Mouse (Mus musculus) forebrain, embryonic 13.5 days (tissue): ENCODE measurements around the gene Dbx1. TPM values are rescaled to one million over a fixed set of nuclear protein-coding genes. Genes with fewer than 3 reads are reported as not detected.

ENCODE experiments used
- ATAC-seq: fragments of 200-750 bp; cut with Nextera tagmentation; 2 replicates; pipeline ENCODE4 v1.8.0; 2017
- H3K27ac ChIP-seq: fragments of 300-500 bp; sonication (generic); 2 replicates; pipeline ENCODE4 v1.5.1; 2015; ENCODE audit warnings: inconsistent platforms, mild to moderate bottlenecking, moderate library complexity
- H3K27me3 ChIP-seq: fragments of 300-500 bp; sonication (generic); 2 replicates; pipeline ENCODE4 v1.6.1; 2015; ENCODE audit warnings: mild to moderate bottlenecking, inconsistent platforms
- H3K36me3 ChIP-seq: fragments of 300-500 bp; sonication (generic); 2 replicates; pipeline ENCODE4 v1.6.1; 2015; ENCODE audit warnings: mild to moderate bottlenecking, inconsistent platforms; ENCODE audit not compliant: poor library complexity, severe bottlenecking
- H3K4me1 ChIP-seq: fragments of 300-500 bp; sonication (generic); 2 replicates; pipeline ENCODE4 v1.6.1; 2015; ENCODE audit warnings: inconsistent platforms
- H3K4me2 ChIP-seq: fragments of 300-500 bp; sonication (generic); 2 replicates; pipeline ENCODE4 v1.6.1; 2015; ENCODE audit warnings: inconsistent platforms, mild to moderate bottlenecking, moderate library complexity
- H3K4me3 ChIP-seq: fragments of 300-500 bp; sonication (generic); 2 replicates; pipeline ENCODE4 v1.5.1; 2015; ENCODE audit warnings: mild to moderate bottlenecking, inconsistent platforms
- H3K9ac ChIP-seq: fragments of 300-500 bp; sonication (generic); 2 replicates; pipeline ENCODE4 v1.6.1; 2015; ENCODE audit warnings: mild to moderate bottlenecking, inconsistent platforms
- H3K9me3 ChIP-seq: fragments of 300-500 bp; sonication (generic); replicated peaks from 2 replicates; pipeline ENCODE4 v1.6.1; 2016; ENCODE audit warnings: inconsistent platforms
- WGBS: fragments of 180-500 bp; shearing (Covaris S2); methylation state at CpG from one replicate; pipeline ENCODE4 v1.1.7; 2015; 5-methylcytosine and 5-hydroxymethylcytosine counted together
- polyA plus RNA-seq: library from polyadenylated mRNA; unstranded; fragments of >200 nt; fragmentation: Nextera tagmentation; extraction: Ambion mirVana; gene quantifications from 2 replicates; pipeline ENCODE4 v1.2.1, GENCODE M21; 2015

The Dbx1 gene
- polyA plus RNA-seq, 1 experiment from 2014 or later, result 7.5 TPM

GRCm38 (mm10) chr7:49582551-49582950 lies 54.1 kb downstream of the Dbx1 start:
- H3K4me3 ChIP-seq, result no peak overlapping the region
- 83% methylated on average over 7 of the region's 7 CpGs for WGBS
- no peaks in the 10 kb centered on the region for H3K36me3 ChIP-seq
- H3K9ac ChIP-seq, result no peak overlapping the region
- no peak overlapping the region for H3K4me2 ChIP-seq
- no peak for ATAC-seq
- no peak overlapping the region for H3K27ac ChIP-seq
- H3K27me3 ChIP-seq, result no peaks in the 10 kb centered on the region
- no peaks in the 10 kb centered on the region for H3K9me3 ChIP-seq
- H3K4me1 ChIP-seq, result no peaks in the 10 kb centered on the region

DNA sequence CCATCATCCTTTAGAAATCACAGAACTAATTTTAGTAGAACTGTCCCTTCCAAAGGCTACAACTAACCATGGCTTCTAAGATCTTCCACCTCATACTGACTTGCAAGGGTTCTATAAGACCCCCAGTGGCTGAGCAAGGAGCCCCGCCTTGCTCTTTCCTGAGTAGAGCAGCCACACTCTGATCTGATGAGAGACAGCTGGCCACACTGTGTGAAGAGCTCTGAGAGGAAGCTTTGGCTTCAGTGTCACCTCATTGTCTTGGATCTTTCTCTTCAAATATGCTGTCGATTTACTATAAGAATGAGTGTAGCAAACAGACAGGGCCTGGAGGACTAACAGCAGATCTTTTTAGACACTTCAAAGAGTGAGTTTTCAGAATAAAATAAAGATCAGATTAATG lies 54.7 kb downstream of the Dbx1 start:
- H3K4me1 ChIP-seq, result no peaks in the 10 kb centered on the region
- H3K9ac ChIP-seq, result no peak overlapping the region
- no peak overlapping the region for H3K4me2 ChIP-seq
- WGBS, result 93% methylated on average over 2 of the region's 2 CpGs
- no peak overlapping the region for H3K27ac ChIP-seq
- H3K27me3 ChIP-seq, result no peaks in the 10 kb centered on the region
- no peak for ATAC-seq
- H3K36me3 ChIP-seq, result no peaks in the 10 kb centered on the region; the same call in 1 of the 2 replicates
- H3K4me3 ChIP-seq, result no peak overlapping the region
- H3K9me3 ChIP-seq, result no peaks in the 10 kb centered on the region

Other genes starting within 250 kb of the Dbx1 start
- 1.7 and 2.3 TPM in 2 replicates for gene Htatip2, start 122.3 kb upstream of the Dbx1 start, polyA plus RNA-seq
- gene Prmt3, start 141.5 kb upstream of the Dbx1 start, polyA plus RNA-seq, result 47.6 and 53.3 TPM in 2 replicates